22 mouse cellular contexts compared by ENCODE assay signal in the genomic region with DNA sequence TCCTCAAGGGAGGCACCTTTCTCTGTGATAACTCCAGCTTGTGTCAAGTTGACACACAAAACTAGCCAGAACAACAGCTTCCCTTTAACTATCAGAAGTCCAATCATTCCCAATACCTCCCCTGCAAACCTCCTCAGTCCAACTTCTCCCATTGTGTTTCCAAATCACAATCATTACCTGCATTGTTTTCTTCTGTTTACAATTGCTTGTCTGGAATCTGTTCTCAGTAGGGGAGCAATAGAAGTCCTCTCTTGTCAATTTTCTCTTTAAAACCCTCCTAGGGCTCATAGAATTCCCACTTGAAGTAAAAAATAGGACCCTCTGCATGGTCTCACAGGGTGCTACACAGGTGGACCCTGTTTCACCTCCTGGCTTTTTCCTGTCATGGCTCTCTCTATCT.
DNase-seq lines count a peak whose midpoint lies in the region; ATAC-seq and TF ChIP-seq lines count a peak whose summit lies in the region.
"Had no signal": no experiment of that assay in that cellular context is flagged by ENCODE, and none has a peak within 500 bp of the region (broad histone marks: within the 10 kb centered on the region; RNA-seq: fewer than 3 reads in every experiment).

No protein-coding gene starts in this region.

- no peaks in the 10 kb centered on the region for H3K4me1 ChIP-seq in midbrain, embryonic 11.5 days (ENCODE audit: control insufficient read depth, insufficient read depth, low read length)
- H3K4me1 ChIP-seq in midbrain, embryonic 14.5 days (ENCODE audit: control insufficient read depth, insufficient read depth, low read length) = no peaks in the 10 kb centered on the region
- H3K4me1 ChIP-seq in ES-E14 (ENCODE audit: control insufficient read depth in 2 of 2, insufficient read depth in 2 of 2, low read length in 2 of 2, poor library complexity in 1 of 2) = no peaks in the 10 kb centered on the region
- H3K4me1 ChIP-seq in heart, embryonic 10.5 days = no peaks in the 10 kb centered on the region
- H3K4me1 ChIP-seq: embryonic facial prominence, embryonic 15.5 days; forebrain, embryonic 12.5 days had no signal

- in situ Hi-C loops in ES-E14 (cut with MboI; ENCODE audit: low sequenced_read_pairs in 2 of 2, unreplicated experiment in 2 of 2) = no loop called here

- no peak overlapping the region for H3K4me2 ChIP-seq in midbrain, embryonic 11.5 days
- no peak overlapping the region for H3K4me2 ChIP-seq in midbrain, embryonic 14.5 days (ENCODE audit: low read length)
- H3K4me2 ChIP-seq: embryonic facial prominence, embryonic 13.5 days; embryonic facial prominence, embryonic 15.5 days; forebrain, embryonic 12.5 days had no signal

- H3K4me3 ChIP-seq in midbrain, embryonic 11.5 days (ENCODE audit: low read depth, low read length) = no peak overlapping the region
- no peak overlapping the region for H3K4me3 ChIP-seq in midbrain, embryonic 14.5 days (replicated peaks; ENCODE audit: low read depth, low read length)
- H3K4me3 ChIP-seq in ES-E14 (ENCODE audit: insufficient read depth in 1 of 2, low read depth in 1 of 2, low read length in 2 of 2, poor library complexity in 1 of 2, severe bottlenecking in 1 of 2) = no peak overlapping the region
- H3K4me3 ChIP-seq in heart, embryonic 10.5 days = no peak overlapping the region
- H3K4me3 ChIP-seq: embryonic facial prominence, embryonic 13.5 days; embryonic facial prominence, embryonic 15.5 days; erythroblast, embryonic 14.5 days; forebrain, embryonic 10.5 days; forebrain, embryonic 12.5 days had no signal

- no peak for ATAC-seq in midbrain, embryonic 11.5 days (ENCODE audit: low FRiP score)
- ATAC-seq in midbrain, embryonic 14.5 days (ENCODE audit: low FRiP score, low TSS enrichment) = no peak
- ATAC-seq: forebrain, embryonic 14.5 days had no signal

- H3K27me3 ChIP-seq in midbrain, embryonic 11.5 days (ENCODE audit: control insufficient read depth, insufficient read depth, low read length) = no peaks in the 10 kb centered on the region
- H3K27me3 ChIP-seq in midbrain, embryonic 14.5 days (ENCODE audit: control insufficient read depth, insufficient read depth, low read length) = no peaks in the 10 kb centered on the region
- H3K27me3 ChIP-seq in heart, embryonic 10.5 days (ENCODE audit: insufficient read depth, poor library complexity, severe bottlenecking) = no peaks in the 10 kb centered on the region
- H3K27me3 ChIP-seq: embryonic facial prominence, embryonic 13.5 days; embryonic facial prominence, embryonic 15.5 days; forebrain, embryonic 12.5 days had no signal

- H3K27ac ChIP-seq in midbrain, embryonic 11.5 days (ENCODE audit: low read depth, low read length) = no peak overlapping the region
- no peak overlapping the region for H3K27ac ChIP-seq in midbrain, embryonic 14.5 days (replicated peaks; ENCODE audit: low read depth, low read length)
- H3K27ac ChIP-seq in ES-E14 (ENCODE audit: insufficient read depth, low read depth, low read length, poor library complexity, severe bottlenecking) = no peak overlapping the region
- H3K27ac ChIP-seq in heart, embryonic 10.5 days = no peak overlapping the region
- H3K27ac ChIP-seq: embryonic facial prominence, embryonic 13.5 days; embryonic facial prominence, embryonic 15.5 days; forebrain, embryonic 10.5 days; forebrain, embryonic 12.5 days had no signal

- H3K36me3 ChIP-seq in midbrain, embryonic 11.5 days (ENCODE audit: control insufficient read depth, insufficient read depth, low read length) = no peaks in the 10 kb centered on the region
- no peaks in the 10 kb centered on the region for H3K36me3 ChIP-seq in midbrain, embryonic 14.5 days (ENCODE audit: control insufficient read depth, insufficient read depth, low read length)
- no peaks in the 10 kb centered on the region for H3K36me3 ChIP-seq in ES-E14 (ENCODE audit: control insufficient read depth, insufficient read depth, low read length, poor library complexity, severe bottlenecking)
- no peaks in the 10 kb centered on the region for H3K36me3 ChIP-seq in heart, embryonic 10.5 days
- H3K36me3 ChIP-seq: embryonic facial prominence, embryonic 13.5 days; embryonic facial prominence, embryonic 15.5 days; forebrain, embryonic 10.5 days; forebrain, embryonic 12.5 days had no signal

- H3K9me3 ChIP-seq in midbrain, embryonic 11.5 days (ENCODE audit: control insufficient read depth, low read length) = no peaks in the 10 kb centered on the region
- H3K9me3 ChIP-seq in midbrain, embryonic 14.5 days (ENCODE audit: control insufficient read depth, low read length) = no peaks in the 10 kb centered on the region
- no peaks in the 10 kb centered on the region for H3K9me3 ChIP-seq in ES-E14 (ENCODE audit: control insufficient read depth, insufficient read depth, low read depth, low read length)
- no peaks in the 10 kb centered on the region for H3K9me3 ChIP-seq in heart, embryonic 10.5 days
- H3K9me3 ChIP-seq: embryonic facial prominence, embryonic 13.5 days; embryonic facial prominence, embryonic 15.5 days; forebrain, embryonic 10.5 days; forebrain, embryonic 12.5 days had no signal

- peak; percentile 70 for DNase-seq in midbrain, embryonic 11.5 days (ENCODE audit: low spot score, missing footprints)
- no peak for DNase-seq in midbrain, embryonic 14.5 days
- DNase-seq in ES-E14 (ENCODE audit: low read depth, low spot score) = peak; percentile 56
- peak; percentile 63 for DNase-seq in ZHBTc4 (ENCODE audit: low read depth, low spot score)
- DNase-seq in heart, adult 11 months = no peak
- DNase-seq in heart, embryonic 10.5 days (ENCODE audit: low spot score) = no peak
- DNase-seq: adrenal gland, adult 2 months; adrenal gland, postnatal 10 days; adrenal gland, postnatal 25 days; cerebellum, adult 11 months; cerebellum, adult 18-20 months; cerebellum, adult 8-10 months; cerebellum, adult 9-11 months; cerebellum, postnatal 14 days; cerebellum, postnatal 36 days; embryo, embryonic 11 days had no signal

- no peak overlapping the region for H3K9ac ChIP-seq in midbrain, embryonic 11.5 days (ENCODE audit: low read length)
- no peak overlapping the region for H3K9ac ChIP-seq in midbrain, embryonic 14.5 days (replicated peaks; ENCODE audit: low read length)
- H3K9ac ChIP-seq in ES-E14 (ENCODE audit: insufficient read depth, low read depth, low read length, poor library complexity, severe bottlenecking) = no peak overlapping the region
- H3K9ac ChIP-seq: embryonic facial prominence, embryonic 13.5 days; embryonic facial prominence, embryonic 15.5 days; forebrain, embryonic 12.5 days had no signal

TF ChIP-seq in ES-E14, 5 proteins besides CTCF, POLR2A, EP300 and RAD21:
- no peak for TF ChIP-seq HCFC1 (IDR thresholded peaks at IDR 0.05; ENCODE audit: borderline replicate concordance, insufficient read depth, low read length)
- no peak for TF ChIP-seq ZNF384 (IDR thresholded peaks at IDR 0.05; ENCODE audit: low read depth, low read length)
- TF ChIP-seq ZC3H11A (IDR thresholded peaks at IDR 0.05; ENCODE audit: borderline replicate concordance, low read depth, low read length) = no peak
TF ChIP-seq in ES-E14: peak in this region for 0.

Comparison
In these comparisons a context has a peak if more than half of its experiments do, and no peak if none do; other contexts are left out.
1. DNase-seq: peak in midbrain, embryonic 11.5 days (single experiment), ES-E14 (single experiment) and ZHBTc4 (single experiment); none in midbrain, embryonic 14.5 days (single experiment), heart, adult 11 months (single experiment) and heart, embryonic 10.5 days (single experiment).